Mouse (Mus musculus): ENCODE data around the gene Tfb1m. TPM values are rescaled to one million over a fixed set of nuclear protein-coding genes. Genes with fewer than 3 reads are reported as not detected.

Gene Tfb1m
- polyA plus RNA-seq, 1 experiment from 2014 or later: 12.6 TPM

Other genes starting within 250 kb of the Tfb1m start
- 4.1 and 4.7 TPM in 2 replicates for gene Tiam2, start 231.2 kb downstream of the Tfb1m start, polyA plus RNA-seq (2015; fragmentation: Nextera tagmentation; extraction: Ambion mirVana)
- 0.30 TPM in 1 of 2 replicates, not detected in the other for gene Cldn20, start 25.2 kb downstream of the Tfb1m start, polyA plus RNA-seq (2015; fragmentation: Nextera tagmentation; extraction: Ambion mirVana)
- gene Nox3, start 138.5 kb upstream of the Tfb1m start, polyA plus RNA-seq (2015; fragmentation: Nextera tagmentation; extraction: Ambion mirVana): not detected in 2 replicates

Data from midbrain, embryonic 16.5 days (tissue).